ENCODE assay signal across 8 mouse cellular contexts in the genomic region with DNA sequence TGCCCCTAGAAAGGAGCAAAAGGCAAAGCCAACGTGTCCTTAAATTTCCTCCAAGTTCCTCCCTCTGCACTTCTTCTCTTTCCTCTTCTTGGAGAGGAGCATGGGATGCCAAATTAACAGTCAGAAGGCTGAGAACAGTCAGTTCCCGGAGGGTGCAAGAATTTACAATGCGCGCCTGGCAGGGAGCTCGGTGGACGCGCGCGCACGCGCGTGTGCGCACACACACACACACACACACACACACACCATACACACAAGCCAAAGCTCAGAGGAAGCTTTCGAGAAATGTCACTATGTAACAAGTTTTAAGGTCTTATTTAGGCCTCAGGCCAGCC. TPM values are rescaled to one million over a fixed set of nuclear protein-coding genes. Genes with fewer than 3 reads are reported as not detected.
DNase-seq lines count a peak whose midpoint lies in the region; ATAC-seq and TF ChIP-seq lines count a peak whose summit lies in the region.

No protein-coding gene starts in this region.

- intact Hi-C loops in heart, adult 2 months (cut with DNase I), result loop anchor here (2.0 kb wide), 1 partner anchor 15 kb away; no protein-coding TSS in a partner anchor

- H3K4me1 ChIP-seq in heart, adult 2 months (ENCODE audit: control insufficient read depth, insufficient read depth, low read length), result peaks cover 10% of the 10 kb centered on the region
- peaks cover 11% of the 10 kb centered on the region for H3K4me1 ChIP-seq in kidney, embryonic 14.5 days (ENCODE audit: control insufficient read depth, insufficient read depth, low read length)
- 0 out of 2 replicates have a peak, but pooled peaks cover 5% of the 10 kb centered on the region for H3K4me1 ChIP-seq in lung, embryonic 14.5 days (ENCODE audit: insufficient read depth)

- peak overlapping the region; percentile 96 for H3K9ac ChIP-seq in heart, adult 2 months (ENCODE audit: low read depth, low read length)
- H3K9ac ChIP-seq in kidney, embryonic 14.5 days (ENCODE audit: low read depth, low read length), result peak overlapping the region; percentile 76
- peak overlapping the region; percentile 90 for H3K9ac ChIP-seq in lung, embryonic 14.5 days

- peak overlapping the region; percentile 97 for H3K27ac ChIP-seq in heart, adult 2 months
- H3K27ac ChIP-seq in kidney, embryonic 14.5 days (ENCODE audit: low read depth, low read length), result peak overlapping the region; percentile 77; the same call in 1 of the 2 replicates
- peak overlapping the region; percentile 93 for H3K27ac ChIP-seq in lung, embryonic 14.5 days (ENCODE audit: low read depth)

- DNase-seq in left cerebral cortex, adult 18-20 months (ENCODE audit: low spot score in 2 of 2), result peak; percentile 43 to 57
- DNase-seq in left cerebral cortex, adult 9 months (ENCODE audit: low spot score in 2 of 2), result no peak
- DNase-seq in embryo, embryonic 9.5 days (ENCODE audit: extremely low spot score), result peak; percentile 51
- peak; percentile 55 to 59 for DNase-seq in heart, adult 2 months
- DNase-seq in lung, embryonic 14.5 days, result peak; percentile 59
- peak; percentile 32 for DNase-seq in ovary, postnatal 36 days (ENCODE audit: low spot score)
- no peak for DNase-seq in MN1 (ENCODE audit: low spot score)

- no peaks in the 10 kb centered on the region for H3K9me3 ChIP-seq in kidney, embryonic 14.5 days (ENCODE audit: control insufficient read depth, low read length)
- no peaks in the 10 kb centered on the region for H3K9me3 ChIP-seq in lung, embryonic 14.5 days (ENCODE audit: low read depth, low read length)

- peaks cover 8% of the 10 kb centered on the region for H3K79me2 ChIP-seq in heart, adult 2 months (replicated peaks; ENCODE audit: control insufficient read depth, insufficient read depth, low read length)

- WGBS in heart, adult 2 months, result 13% methylated on average over 14 of the region's 14 CpGs
- 4% methylated on average over 14 of the region's 14 CpGs for WGBS in kidney, embryonic 14.5 days
- WGBS in lung, embryonic 14.5 days, result 6% methylated on average over 14 of the region's 14 CpGs

- peaks cover 4% of the 10 kb centered on the region; the same call in 1 of the 2 replicates for H3K36me3 ChIP-seq in heart, adult 2 months (ENCODE audit: control insufficient read depth, insufficient read depth, low read length)
- H3K36me3 ChIP-seq in kidney, embryonic 14.5 days (ENCODE audit: control insufficient read depth, insufficient read depth, low read length), result no peaks in the 10 kb centered on the region
- no peaks in the 10 kb centered on the region for H3K36me3 ChIP-seq in lung, embryonic 14.5 days (ENCODE audit: insufficient read depth)

- TF ChIP-seq EP300 in heart, adult 2 months (IDR thresholded peaks at IDR 0.05; ENCODE audit: insufficient read depth, low read depth, low read length), result no peak

- peak overlapping the region; percentile 82 for H3K4me2 ChIP-seq in kidney, embryonic 14.5 days (replicated peaks; ENCODE audit: low read depth, low read length)
- peak overlapping the region; percentile 81 for H3K4me2 ChIP-seq in lung, embryonic 14.5 days

- H3K4me3 ChIP-seq in heart, adult 2 months, result peak overlapping the region; percentile 98
- peak overlapping the region; percentile 87 for H3K4me3 ChIP-seq in kidney, embryonic 14.5 days (ENCODE audit: low read length)
- peak overlapping the region; percentile 97 for H3K4me3 ChIP-seq in lung, embryonic 14.5 days (ENCODE audit: low read depth, low read length)

- H3K27me3 ChIP-seq in heart, adult 2 months (ENCODE audit: control insufficient read depth, insufficient read depth, low read length), result no peaks in the 10 kb centered on the region
- no peaks in the 10 kb centered on the region for H3K27me3 ChIP-seq in kidney, embryonic 14.5 days (ENCODE audit: control insufficient read depth, insufficient read depth, low read length)
- H3K27me3 ChIP-seq in lung, embryonic 14.5 days (ENCODE audit: insufficient read depth, low read length), result no peaks in the 10 kb centered on the region

- no peak for TF ChIP-seq CTCF in heart, adult 2 months (IDR thresholded peaks at IDR 0.05)
- TF ChIP-seq CTCF in lung, embryonic 14.5 days (IDR thresholded peaks at IDR 0.05; ENCODE audit: low read depth), result no peak

- TF ChIP-seq POLR2A in heart, adult 2 months (IDR thresholded peaks at IDR 0.05; ENCODE audit: insufficient read depth, low read depth, low read length), result no peak

- ATAC-seq in kidney, embryonic 14.5 days (ENCODE audit: low FRiP score, low TSS enrichment), result no peak
- no peak for ATAC-seq in lung, embryonic 14.5 days (ENCODE audit: insufficient read depth)

RNA-seq across cellular contexts. Expression of a gene that starts 1.5 kb away (rescaled TPM):
- total RNA-seq in left cerebral cortex, adult 18-20 months (2021), result 100 to 1,000 TPM; 102 TPM
- total RNA-seq in heart, adult 2 months (2021), result 10 to 100 TPM; 17.6 to 17.8 TPM
- polyA plus RNA-seq in heart, adult 2 months (2012; rRNA removed), result 8.2 and 10.0 TPM in 2 replicates
- 12.8 and 21.2 TPM in 2 replicates for polyA plus RNA-seq in kidney, embryonic 14.5 days (2014; fragmentation: Nextera tagmentation; extraction: Ambion mirVana)
- 32.2 and 33.0 TPM in 2 replicates for polyA plus RNA-seq in lung, embryonic 14.5 days (2014; fragmentation: Nextera tagmentation; extraction: Ambion mirVana)

Comparison
In these comparisons a context has a peak if more than half of its experiments do, and no peak if none do; other contexts are left out.
1. DNase-seq: peak in left cerebral cortex, adult 18-20 months (2 of 2), embryo, embryonic 9.5 days (single experiment), heart, adult 2 months (2 of 2), lung, embryonic 14.5 days (single experiment) and ovary, postnatal 36 days (single experiment); none in left cerebral cortex, adult 9 months (0 of 2) and MN1 (single experiment).
2. Peak in every context shown above with its lines, with median percentiles within 50 percentile points of each other: H3K27ac ChIP-seq, H3K4me3 ChIP-seq and H3K9ac ChIP-seq.